Mouse (Mus musculus) adrenal gland, adult (tissue): ENCODE measurements at regions not wholly inside any gene's neighbourhood (a gene's known extent, or its start where the extent isn't known, plus 50 kb on each side); places are given as distances from the start of the nearest gene placed in this dataset.

Experiments
- DNase-seq, 2 experiments: peaks; one replicate each; pipeline ENCODE4 v3.0.0; 2022 to 2023; ENCODE audit warnings: low spot score in 1 of 2; ENCODE audit not compliant: inconsistent age in 2 of 2

DNA sequence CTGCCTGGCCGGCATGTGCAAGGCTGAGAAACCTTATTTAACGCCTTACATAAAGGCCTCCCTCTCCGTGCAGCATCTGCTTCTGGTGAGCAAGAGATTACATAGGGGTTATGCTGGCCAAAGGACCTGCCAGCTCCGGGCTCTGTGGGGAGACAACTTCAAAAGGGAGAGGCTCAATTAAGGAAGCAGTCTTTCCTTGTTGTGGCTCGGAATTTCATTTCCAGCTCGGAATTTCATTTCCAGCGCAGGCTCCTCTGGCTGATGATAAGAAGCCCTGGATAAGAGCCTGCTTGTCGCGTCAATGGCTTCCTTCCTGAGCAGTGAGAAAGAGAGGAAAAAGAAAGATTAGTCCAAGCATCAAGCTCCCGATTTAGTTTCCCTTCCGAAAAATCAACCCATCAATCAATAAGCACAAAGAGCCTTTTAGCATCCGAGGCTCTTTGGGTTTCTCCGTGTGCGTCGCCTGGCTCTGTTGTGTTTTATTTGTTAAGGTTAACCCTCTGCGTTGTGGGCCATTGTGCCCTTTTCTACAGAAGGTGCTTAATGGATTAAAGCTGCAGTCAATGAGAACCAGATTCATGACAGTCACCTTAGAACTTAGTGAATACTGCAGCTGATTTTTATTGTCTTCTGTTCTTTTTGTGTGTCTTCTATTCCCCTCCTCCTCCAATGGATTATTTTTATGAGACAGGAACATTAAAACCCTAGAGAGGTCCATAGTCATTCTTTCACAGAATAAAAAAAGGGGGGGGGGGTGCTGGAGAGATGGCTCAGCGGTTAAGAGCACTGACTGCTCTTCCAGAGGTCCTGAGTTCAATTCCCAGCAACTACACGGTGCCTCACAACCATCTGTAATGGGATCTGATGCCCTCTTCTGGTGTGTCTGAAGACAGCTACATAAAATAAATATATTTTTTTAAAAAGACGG is 218.3 kb downstream of the Myo1b start:
- DNase-seq: peak; percentile 23 to 67

DNA sequence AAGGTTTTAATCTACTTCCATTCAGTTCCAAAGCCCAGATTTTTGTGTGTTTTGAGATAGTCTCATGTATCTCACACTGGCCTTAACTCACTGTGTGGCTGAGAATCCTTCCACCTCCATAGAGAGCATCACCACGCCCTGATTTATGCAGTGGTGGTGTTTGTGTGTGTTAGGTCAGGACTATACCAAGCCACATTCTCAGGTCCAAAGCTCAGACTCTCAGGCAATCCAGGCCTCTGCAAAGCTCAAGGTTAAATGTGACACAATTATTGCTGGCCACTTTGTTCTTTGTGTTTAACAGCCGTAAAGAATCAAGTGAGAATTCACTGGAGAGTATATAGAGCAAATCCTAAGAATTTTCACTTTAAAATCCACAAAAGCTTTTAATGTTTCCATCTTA is 218.2 kb upstream of the Nabp1 start:
- DNase-seq: no peak

DNA sequence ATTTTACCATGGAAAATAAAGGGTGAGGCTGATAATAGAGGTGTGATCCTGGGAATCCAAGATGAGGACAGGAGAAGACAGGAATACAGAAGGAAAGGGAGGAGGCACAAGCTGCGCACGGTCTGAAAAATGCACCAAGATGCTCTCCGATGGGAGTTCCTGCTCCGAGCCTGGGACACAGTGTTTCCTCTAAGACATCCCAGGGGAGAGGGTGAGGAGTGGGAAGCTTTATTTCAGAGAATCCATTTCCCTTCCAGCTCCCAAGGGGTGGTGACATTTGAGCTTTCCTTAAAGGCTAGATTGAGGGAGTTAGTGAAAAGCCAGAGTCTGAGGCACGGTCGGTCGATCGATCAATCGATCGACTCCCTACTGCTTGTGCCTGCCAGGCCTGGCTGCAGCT is 212.7 kb upstream of the Nabp1 start:
- no peak for DNase-seq

DNA sequence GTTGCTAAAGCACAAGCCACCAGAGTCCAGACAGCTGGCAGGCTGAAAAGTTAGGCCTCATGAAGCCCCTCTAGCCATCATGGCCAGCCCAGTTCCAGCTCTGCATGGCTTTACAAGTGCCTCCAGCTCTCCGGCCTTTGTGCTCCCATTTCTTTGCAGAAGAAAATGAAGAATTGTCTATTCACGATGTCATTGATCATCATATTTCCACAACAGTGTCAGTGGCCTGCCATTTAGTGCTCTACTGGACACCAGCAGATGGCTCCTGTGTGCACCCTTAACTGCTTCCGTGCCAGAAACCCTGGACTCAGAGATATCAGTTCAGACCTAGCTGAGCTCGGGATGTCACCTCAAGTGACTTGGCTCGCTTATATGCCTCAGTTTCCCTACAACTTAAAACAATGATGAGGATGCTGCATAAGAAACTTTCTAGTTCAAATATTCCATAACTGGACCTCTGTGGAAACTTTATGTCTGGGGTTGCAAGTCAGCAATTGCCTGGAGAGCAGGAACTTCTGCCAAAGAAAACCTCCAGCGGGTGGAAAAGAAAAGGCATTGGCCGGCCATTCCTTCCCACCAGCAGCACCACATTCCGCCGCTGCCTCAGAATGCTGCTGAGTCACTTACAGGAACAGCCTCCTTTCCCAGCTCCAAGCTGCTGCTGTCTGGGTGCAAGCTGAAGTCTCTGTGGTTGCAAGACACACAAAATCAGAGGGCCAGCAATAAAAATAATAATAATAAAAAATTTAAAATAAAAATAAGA is 211.4 kb upstream of the Nabp1 start:
- DNase-seq: peak; percentile 23 to 55

DNA sequence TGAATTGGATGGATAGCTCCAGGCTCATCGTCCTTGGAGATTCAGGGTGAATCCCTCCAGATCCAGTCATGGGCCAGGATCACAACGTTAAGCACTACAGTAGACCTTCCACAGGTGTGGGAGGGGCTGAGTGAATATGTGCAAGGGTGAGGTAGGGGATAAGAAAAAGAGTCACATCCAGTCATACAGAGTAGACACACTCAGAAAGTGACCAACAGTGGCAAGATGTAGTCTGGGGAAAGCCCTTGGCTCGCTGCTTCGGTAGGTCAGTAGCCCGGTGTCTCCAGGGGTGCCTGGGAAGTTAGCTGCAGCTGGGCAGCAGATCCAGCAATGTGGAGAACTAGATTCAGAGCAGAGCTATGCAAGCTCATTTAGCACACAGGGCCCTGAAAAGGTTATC is 210.7 kb upstream of the Nabp1 start:
- no peak for DNase-seq

DNA sequence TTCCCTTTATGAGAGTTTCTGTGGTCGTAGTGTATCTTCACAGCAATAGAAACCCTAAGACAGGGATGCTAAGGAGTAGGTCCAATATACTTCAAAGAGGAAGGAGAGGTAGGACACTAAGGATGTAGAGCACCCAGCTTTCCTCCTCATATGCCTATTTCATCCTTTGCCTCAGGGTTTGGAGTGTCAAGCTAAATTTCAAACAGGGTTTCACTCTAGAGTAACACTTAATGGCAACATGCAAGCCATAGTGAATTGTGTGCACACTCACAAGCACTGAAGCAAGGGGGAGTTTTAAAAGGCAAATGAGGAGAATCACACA is 210.0 kb upstream of the Nabp1 start:
- DNase-seq: no peak

DNA sequence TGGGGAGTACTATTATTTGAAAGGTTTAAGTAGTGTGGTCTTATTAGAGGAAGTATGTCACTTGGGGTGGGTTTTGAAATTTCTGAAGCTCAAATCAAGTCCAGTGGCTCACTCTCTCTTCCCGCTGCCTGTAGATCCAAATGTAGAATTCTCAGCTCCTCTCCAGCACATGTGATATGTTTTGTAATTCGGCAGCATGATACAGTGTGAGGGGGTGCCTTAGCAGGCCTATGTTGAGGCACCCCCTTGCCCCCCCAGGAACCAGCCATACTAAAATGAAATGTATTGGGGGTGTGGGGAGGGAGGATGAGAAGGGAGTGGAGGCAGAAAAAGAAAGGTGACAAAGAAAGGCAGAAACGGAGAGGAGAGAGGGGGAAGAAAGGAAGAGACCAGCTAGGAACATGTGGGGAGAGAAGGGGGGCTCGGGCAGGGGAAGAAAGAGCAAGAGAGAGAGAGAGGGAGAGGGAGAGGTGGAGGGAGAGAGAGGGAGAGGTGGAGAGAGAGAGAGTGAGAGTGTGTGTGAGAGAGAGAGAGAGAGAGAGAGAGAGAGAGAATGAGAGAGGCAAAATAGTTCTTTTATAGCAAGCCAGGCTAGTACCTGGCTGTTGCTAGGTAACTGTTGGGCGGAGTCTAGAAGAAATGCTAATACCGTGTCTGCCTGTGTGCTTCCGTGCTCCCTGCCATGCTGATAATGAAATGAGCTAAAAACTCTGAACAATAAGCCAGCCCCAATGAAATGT is 209.4 kb upstream of the Nabp1 start:
- DNase-seq: no peak

DNA sequence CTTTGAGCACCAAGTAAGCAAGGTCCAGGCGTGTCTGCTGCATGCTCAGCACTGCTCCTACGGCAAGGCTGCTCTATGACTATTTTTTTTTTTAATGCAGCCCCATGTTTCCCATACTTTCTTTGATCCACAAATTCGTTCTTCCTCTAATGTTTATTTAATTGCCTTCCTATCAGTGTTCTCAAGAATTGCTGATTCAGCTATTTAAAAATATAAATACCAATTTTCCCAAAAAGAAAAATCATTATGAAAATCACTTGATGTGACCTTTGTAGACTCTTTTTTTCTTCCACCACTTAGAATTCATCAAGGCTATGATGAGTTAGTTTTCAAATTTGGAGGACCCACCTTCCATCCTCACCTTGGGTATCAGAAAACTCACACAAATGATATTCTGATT is 208.5 kb upstream of the Nabp1 start:
- no peak for DNase-seq

DNA sequence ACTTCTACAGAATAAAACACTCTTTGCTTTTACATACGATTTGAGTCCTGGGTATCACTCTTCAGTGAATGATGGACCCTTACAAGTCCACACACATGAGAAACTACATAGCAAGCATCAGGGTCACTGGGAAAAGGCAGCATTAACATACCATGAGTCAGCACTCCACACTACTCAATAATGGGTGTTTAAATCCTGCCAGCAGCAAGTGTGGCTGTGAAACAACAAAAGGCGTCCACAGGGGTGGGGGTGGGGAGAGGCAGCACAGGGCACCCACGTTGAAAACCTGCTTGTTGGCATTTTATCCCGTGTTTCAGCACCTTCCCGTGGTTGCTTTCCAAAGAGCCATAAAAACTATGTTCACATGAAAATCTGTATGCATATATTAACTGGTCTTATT is 204.0 kb upstream of the Nabp1 start:
- no peak for DNase-seq

DNA sequence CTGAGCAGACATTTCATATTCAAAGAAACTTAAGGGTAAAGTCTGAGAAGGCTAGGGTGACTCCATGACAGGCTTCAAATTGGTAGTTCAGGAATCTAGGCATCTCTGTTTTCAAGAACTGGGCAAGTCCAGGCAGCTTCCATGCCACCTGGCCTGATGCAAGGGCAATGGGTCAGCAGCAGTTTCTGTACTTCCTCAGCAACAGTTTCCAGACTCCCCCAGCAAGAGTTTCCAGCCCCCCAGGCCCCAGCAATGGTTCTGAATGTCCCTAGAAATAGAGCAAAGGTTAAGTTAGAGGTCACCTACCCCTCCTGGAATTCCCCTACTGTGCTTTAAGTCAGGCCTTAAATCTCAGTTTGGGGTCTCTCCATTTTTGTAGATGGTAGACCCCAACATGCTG is 203.6 kb upstream of the Nabp1 start:
- no peak for DNase-seq

DNA sequence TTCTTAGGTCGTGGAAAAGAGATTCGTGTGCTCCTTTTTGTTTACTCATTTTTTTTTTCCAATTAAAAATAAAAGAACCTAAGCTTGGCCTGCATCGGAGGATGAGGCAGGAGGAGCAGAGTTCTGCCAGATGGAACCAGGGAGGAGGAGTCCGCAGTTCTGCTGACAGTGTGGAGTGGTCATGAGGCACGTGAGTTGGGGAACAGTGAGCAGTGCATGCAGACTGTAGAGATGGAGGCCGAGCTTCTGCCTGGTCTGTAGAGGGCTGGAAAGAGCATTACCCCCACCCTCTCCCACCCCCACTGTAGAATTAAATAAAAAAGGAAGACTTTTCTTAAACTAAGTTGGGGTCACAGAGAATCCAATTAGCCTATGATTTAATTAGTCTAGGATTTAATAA is 202.5 kb upstream of the Nabp1 start:
- DNase-seq: no peak

DNA sequence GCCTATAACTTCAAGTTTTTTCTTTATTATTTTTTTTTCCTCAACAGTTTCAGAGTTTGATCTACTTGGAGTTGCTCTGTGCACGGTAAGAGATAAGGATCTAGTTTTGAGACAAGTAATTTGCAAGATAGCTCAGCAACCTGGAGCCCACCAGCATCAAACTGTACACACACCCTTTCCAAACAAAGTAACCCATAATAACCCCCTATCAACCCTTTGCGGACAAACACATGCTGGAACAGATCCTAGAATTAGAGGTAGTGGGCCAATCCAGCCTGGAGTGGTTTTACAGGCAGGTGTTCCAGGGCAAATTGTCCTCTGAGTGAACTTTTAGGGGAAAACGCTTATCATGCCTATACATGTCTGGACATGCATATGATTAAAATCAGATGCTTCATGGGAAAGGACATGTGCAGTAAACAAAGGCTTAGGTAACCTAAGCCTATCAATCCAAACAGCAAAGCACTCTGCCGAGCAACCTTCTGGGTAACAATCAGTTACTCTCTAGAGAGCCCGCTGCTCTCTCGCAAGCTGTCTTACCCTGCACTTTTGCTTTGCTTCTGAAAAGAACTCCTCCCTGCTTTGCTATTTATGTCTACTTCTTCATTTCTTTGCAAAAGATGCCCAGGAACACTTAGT is 200.2 kb upstream of the Nabp1 start:
- DNase-seq: no peak

DNA sequence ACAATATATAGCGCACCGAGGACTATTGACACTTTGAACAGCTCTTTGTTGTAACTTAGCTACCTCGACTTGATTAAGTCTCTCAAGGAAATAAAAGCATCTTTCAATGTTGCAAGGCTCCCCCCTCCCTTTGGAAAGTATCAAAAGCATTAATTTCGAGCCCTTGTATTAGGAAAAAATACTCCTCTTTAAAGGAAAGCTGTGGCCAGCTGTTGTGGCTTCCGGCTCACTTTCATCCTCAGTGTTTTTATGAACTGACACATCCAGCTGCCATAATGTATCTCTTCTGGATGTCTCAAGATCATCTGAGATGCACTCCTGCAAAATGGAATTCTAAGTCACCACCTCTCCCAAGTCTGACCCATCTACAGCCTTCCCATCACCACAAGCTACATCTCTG is 199.6 kb upstream of the Nabp1 start:
- no peak for DNase-seq

DNA sequence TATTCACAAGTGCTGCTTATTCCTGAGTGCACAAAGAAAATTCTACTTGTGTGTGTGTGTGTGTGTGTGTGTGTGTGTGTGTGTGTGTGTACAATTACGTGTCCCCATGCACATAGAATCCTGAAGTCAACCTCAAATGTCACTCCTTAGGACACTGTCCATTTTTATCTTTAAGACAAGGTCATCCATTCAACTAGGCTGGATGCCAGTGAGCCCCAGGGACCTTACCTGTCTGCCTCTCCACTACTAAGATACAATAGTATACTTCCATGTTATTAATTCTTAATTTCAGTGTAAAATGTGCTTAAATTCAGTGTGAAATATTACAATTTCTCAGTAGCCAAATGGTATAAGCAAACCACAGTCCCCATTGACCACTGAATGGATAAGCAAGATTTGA is 193.5 kb upstream of the Nabp1 start:
- no peak for DNase-seq

DNA sequence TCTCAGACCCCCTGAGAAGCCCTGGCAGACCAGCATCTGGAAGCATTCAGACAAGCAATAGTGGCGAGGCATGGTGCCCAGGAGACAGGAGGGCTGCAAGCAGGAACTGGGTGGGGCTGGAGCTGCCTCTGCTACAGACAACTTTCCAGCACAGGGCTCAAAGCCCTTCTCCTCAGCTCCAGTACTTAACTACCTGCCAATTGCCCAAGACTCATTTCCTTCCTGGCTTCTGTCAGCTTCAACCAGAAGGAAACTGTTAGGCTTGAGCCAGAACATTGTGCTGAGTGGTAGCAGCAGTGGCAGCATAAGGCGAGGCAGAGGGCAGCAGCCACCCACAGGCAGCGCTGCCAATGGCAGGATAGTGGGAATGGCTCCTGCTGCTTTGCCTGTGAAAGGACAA is 193.1 kb upstream of the Nabp1 start:
- peak; percentile 29 to 61 for DNase-seq

DNA sequence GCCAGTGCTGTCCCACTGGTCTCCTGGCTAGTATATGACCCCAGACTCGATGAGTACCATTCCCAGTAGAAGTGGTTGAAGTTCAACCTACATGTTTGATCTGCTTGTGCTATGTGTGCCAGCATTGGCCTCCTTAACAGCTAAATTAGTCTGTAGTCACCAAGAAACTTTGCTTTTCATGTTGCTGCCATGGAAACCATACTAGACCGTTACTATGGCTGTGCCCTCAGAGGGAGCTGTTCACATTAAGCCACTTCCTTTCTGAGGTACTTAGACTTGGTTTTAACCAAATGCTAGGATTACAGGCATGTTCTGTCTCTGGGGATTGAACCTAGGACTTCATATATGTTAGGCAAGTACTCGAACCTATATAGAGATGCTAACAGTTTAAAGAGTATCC is 191.8 kb upstream of the Nabp1 start:
- DNase-seq: no peak

DNA sequence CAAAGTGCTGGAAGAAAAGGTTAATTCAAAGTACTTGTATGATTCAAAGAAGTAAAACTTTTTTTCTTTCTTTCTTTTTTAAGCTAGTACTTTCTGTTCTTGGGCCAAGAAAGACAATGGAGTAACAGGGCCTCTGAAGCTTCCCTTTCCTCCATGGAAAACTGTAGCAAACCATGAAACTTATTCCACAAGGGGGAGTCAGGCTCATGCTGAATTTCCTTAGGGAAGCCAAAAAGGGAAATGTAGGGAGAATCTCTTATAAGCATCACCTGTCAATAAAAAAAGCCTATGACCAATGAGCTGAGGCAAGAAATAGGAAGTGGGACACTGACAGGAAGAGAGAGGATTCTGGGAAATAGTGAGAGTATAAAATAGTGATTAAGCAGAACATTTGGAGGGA is 190.7 kb upstream of the Nabp1 start:
- DNase-seq: peak in 1 of 2 experiments; percentile 66

DNA sequence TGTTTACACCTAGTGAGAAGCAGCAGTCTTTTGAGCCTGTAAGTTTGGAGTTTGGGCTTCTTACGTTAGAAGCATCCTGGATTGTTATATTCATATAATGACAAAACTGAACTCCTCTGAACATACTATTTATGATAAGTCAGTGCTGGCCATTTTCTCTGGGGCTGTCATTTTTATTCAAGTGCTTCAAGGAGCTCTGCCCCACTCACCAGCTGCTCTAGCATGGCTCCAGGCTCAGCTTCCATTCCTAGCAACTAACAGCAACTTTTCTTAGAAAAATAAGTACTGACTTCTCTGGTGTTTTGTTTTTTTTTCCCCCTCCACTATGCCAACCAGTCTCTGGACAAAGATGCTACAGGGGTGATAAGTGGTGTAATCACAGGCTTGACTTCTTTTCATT is 182.3 kb upstream of the Nabp1 start:
- DNase-seq: no peak

DNA sequence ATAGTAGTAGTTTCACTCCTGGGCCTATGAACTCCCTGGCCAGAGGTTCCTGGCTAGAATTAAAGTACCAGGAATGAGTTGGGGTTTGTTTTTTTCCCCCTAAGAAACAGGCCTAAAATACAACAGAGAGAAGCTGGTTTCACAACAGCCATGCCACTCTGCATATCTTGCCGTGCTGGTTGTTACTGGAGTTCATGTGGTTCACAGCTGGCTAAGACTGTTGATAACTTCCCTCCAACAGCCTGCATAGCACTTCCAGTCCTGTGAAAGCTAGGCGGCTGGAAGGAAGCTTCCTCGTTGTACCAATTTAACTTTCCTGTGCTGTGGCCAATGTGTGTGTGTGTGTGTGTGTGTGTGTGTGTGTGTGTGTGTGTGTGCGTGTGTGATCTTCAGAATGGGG is 179.0 kb upstream of the Nabp1 start:
- DNase-seq: no peak

DNA sequence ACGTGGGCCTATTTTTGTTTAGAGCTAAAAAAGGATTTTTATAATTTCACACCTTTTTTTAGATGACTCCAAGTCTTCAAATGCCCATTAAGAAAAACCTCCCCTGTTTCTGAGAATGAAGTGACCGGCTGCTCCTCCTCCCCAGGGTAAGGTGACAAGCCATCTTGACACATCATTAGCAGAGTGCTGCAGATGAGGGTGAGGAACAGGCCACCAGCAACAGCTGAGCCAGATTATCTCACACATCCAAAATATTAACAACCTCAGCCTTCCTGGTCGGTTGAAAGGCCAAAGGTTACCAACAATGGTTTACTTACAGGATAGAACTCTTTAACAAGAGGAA is 172.4 kb upstream of the Nabp1 start:
- DNase-seq: no peak

DNA sequence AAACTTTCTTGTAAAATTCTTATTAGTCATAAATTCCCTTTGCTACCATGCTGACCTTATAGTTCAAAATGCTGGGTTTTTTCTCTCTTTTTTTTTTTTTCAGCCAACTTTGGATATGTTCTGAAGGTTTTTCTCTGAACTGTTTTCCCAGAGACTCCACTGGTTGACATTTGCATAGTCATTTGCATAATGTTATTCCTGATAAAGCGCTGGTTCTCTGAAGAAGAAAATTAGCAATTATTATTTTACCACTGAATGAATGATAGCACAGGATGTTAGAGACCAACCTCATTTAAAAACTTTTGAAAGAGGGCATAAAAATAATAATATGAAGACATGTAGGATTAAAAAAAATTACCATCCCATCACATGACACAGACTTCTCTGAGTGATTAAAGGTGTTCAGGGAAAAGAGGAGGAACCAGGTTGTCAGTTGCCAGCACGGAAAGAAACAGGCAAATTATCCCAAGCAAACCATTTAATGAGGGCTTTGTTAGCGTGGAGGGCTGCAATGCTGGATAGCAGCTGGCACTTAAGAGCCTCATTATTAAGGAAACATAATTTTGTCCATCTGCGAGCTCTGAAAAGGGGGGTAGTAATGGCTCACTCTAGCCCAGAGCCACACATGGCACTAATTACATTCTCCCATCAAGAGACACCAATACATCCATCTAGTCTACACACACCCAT is 171.9 kb upstream of the Nabp1 start:
- DNase-seq: peak in 1 of 2 experiments; percentile 16
